Mouse (Mus musculus): ENCODE data around the gene Lxn. TPM values are rescaled to one million over a fixed set of nuclear protein-coding genes. Genes with fewer than 3 reads are reported as not detected.

Gene Lxn
- polyA plus RNA-seq (2012; rRNA removed): 18.4 and 23.2 TPM in 2 replicates

DNA sequence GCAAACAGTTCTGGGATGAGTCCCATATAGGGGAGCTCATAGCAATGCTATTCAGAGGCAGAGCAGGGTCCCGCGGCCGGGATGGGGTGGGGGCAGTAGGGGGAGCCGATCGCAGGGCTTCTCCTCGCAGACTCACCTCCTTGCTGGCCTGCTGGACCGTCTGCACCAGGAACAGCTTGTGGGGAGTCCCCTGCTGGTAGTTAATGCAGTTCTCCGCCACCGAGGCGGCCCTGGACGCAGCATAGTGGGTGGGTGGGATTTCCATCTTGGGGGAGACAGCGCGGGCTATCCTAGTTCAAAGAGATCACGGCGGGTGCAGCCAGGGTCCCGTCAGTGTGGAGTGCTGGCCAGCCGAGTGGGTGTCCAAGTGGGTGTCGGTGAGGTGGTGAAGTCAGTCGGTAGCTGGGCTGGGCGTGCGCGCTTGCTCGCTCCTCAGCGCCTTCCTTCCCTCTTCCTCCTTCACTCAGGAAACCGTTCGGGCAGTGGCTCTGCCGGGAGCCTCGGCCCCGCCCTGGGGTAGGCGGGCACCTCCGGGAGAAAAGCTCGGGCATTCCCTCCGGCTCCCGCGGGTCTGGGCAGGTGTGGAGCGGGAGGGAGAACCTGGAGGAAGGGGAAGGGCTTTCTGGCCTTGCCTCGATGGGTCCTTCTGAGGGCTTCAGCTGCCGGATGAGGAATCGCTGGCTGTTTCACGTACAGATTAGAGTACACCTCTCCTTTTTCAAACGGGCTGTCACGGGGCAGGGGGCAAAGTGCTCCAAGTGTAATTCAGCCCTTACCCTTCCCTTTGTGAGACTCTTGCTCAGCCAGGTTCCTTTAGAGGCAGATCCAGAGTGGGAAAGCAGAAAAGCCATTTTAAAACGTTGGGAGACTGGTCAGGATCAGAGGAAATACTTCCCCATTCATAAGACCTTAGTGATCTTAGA is at the start of gene Lxn:
Gene Lxn, minus strand, starts transcription at position 477 of the 923 bp plus-strand sequence.
- DNase-seq (ENCODE audit: low read depth): no peak

DNA sequence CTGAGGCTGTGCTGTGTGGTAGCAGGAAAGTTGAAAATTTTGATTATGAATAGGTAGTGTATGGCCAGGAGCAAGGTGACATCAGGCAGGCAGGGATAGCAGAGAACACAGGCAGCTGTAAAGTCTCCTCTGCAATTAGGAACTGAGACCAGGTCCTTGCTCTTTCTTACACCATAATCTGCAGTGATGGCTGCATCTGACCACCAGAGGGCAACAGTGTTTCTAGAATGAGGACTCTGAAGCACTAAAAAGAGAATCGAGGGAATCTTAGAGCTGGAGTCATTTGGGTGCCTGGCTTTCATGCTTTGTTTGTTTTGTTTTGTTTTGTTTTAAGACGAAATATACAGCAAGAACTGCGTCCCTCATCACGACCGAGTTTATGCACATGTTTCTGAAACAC is 49.1 kb upstream of the Lxn start:
- DNase-seq (ENCODE audit: low read depth): no peak

GRCm38 (mm10) chr3:67508216-67508892 is 44.6 kb upstream of the Lxn start:
- no peak for DNase-seq (ENCODE audit: low read depth)

DNA sequence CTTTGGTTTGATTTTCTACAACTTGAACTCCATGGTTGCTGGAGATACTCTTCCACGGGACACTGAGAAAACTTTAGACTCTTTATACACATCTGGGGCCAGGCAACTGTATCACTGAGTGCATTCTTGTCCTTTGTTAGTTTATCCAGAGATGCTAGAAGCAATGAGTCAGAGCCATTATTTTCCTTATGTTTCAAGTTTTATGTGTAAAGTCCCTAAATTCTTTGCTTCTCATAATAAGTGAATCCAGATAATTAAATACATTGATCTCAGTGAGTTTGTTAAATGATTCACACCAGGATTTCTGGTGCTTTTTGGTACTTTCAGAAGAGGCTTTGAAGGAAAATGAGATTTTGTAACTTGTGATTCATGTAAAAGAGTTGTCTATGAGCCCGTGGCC is 41.6 kb upstream of the Lxn start:
- no peak for DNase-seq (ENCODE audit: low read depth)

DNA sequence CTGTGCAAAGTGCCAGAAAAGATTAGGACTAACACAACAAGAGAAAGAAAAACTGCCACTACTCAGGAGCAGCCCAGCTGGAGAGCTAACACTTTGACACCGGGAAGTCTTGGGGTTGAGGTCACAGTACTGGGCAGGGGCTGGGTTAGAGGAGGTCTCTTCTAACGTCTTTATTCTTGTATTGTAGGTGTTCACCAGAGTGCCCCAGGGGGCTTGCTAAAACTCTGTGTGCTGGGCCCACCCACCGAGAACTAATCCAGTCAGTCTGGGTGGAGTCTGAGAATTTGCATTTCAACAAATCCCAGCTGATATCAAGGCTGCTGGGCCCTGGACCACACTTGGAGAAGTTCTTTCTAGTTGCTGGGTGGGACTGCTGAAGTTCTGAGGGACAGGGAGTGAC is 40.2 kb upstream of the Lxn start:
- no peak for DNase-seq (ENCODE audit: low read depth)

DNA sequence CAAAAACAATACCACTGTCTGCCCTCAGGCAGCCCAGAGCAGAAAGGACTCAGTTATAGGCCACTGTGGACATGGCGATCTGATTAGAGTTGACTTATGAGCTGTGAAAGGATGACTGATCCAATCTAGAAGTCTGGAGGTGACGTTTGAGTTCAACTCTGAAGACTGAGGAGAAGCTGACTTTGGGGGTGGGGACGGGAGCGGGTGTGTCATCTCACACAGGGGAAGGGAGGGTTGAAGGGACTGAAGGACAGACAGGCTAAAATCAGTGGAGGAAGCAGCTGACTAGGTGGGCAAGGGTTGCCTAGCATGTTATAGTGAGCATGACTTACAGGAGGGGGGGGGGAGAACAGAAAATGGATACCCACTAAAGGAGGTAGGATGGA is 35.7 kb upstream of the Lxn start:
- DNase-seq (ENCODE audit: low read depth): no peak

- DNase-seq (ENCODE audit: low read depth): no peak
Measured at GRCm38 (mm10) chr3:67498773-67499405, 35.2 kb upstream of the Lxn start.

DNA sequence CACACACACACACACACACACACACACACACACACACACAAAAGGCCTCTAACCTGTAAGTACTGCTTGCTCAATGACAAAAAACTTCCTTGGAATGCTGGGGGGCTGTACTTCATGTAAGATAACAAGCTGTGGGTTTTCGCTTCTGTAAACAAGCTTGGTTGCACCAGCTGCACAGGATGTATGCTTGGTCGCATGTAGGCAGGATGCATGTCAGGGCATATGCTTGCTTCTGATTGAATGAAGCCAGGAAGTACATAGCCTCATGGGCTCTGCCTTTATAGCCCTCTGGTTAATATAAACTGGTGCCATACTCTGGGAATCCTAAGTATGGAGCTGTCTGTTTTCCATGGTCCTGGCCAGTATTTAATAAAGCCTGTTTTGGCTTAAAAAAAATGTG is 34.3 kb upstream of the Lxn start:
- no peak for DNase-seq (ENCODE audit: low read depth)

GRCm38 (mm10) chr3:67496310-67496709 is 32.6 kb upstream of the Lxn start:
- no peak for DNase-seq (ENCODE audit: low read depth)

- no peak for DNase-seq (ENCODE audit: low read depth)
Measured at GRCm38 (mm10) chr3:67493132-67493531, 29.4 kb upstream of the Lxn start.

- no peak for DNase-seq (ENCODE audit: low read depth)
Measured at GRCm38 (mm10) chr3:67492086-67492869, 28.6 kb upstream of the Lxn start.

GRCm38 (mm10) chr3:67490156-67490555 is 26.4 kb upstream of the Lxn start:
- peak; percentile 37 for DNase-seq (ENCODE audit: low read depth)

- DNase-seq (ENCODE audit: low read depth): no peak
Measured at GRCm38 (mm10) chr3:67485233-67485632, 21.5 kb upstream of the Lxn start.

DNA sequence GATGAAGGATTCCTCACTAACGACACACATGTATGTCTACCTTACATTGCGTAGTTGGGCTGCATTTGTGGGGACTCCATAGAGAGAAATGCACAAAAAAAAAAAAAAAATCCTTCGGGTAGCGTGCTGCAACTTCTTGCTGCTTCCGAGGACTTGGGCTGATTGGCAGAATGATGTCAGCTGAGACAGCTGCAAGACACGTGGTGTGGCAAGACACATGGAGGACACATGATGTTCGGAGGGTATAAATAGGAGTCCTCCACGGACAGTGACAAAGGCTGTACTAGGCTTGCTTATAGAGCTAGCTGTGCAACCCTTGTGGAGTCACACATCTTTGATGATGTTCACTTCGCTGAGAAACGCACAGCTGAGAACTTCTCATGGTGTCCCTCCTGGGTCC is 18.7 kb upstream of the Lxn start:
- DNase-seq (ENCODE audit: low read depth): no peak

GRCm38 (mm10) chr3:67479806-67480205 is 16.1 kb upstream of the Lxn start:
- no peak for DNase-seq (ENCODE audit: low read depth)

DNA sequence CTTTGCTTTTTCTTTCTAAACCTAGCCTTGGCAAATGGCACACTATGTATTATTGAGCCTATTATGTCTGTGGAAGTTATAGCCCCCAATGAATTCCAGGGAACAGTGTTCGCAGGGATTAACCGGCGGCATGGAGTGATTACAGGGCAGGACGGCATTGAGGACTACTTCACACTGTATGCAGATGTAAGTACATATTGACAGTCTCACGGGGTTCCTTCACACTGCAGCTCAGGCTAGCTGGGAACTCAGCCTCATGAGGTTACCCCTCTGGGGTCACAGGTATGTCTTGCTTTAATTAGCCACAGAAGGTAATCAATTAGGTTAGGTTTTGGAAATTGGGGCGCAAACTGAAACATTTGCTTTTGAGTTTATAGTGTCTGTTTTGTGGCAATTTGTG is 9.7 kb upstream of the Lxn start:
- no peak for DNase-seq (ENCODE audit: low read depth)

DNA sequence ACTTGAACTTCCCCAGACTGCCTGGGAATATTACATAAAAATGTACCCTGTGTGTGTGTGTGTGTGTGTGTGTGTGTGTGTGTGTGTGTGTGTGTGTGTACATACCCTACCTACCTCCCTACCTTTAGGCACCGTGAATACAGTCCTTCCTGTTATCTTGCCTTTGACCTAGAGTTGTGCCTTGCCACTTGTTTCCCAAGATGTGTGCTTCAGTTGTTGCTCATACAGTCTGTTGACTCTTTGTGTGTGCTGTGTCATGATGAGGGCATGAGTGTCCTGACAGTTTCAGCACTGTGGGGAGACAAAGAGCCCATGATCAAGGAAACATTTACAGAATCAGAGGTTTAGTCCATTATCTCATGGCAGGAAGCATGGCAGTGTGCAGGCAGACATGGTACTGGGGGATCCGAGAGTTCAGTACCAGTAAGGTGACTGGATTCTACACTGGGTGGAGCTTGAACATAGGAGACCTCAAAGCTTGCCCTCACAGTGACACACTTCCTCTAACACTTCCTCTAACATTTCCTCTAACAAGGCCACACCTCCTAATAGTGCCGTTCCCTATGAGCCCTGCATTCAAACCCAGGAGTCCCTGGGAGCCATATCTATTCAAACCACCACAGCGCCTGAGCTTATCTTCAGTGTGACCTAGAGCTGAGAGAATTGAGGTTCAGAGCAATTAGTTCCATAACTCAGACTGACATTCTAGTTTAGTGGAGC is 7.8 kb upstream of the Lxn start:
- DNase-seq (ENCODE audit: low read depth): no peak

DNA sequence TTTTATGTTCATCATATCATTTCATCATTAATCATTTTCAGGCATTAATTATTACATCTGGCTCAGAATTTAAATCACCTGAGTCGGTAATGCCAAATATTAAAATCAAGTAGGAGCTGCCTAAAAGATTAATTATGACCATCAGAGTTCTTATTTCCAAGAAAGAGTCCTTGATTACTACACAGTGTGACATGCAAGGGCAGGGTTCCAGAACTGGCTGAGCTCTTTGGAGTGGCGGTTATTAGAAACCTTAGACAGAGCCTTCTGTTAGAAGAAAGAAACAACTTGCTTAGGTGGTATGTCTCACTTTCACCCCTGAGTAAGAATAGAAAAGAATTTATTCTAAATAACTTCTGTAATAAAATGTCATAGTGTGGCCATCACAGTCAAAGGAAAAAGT is 3.6 kb upstream of the Lxn start:
- DNase-seq (ENCODE audit: low read depth): no peak

- DNase-seq (ENCODE audit: low read depth): no peak
Measured at GRCm38 (mm10) chr3:67466576-67466975, 2.9 kb upstream of the Lxn start.

DNA sequence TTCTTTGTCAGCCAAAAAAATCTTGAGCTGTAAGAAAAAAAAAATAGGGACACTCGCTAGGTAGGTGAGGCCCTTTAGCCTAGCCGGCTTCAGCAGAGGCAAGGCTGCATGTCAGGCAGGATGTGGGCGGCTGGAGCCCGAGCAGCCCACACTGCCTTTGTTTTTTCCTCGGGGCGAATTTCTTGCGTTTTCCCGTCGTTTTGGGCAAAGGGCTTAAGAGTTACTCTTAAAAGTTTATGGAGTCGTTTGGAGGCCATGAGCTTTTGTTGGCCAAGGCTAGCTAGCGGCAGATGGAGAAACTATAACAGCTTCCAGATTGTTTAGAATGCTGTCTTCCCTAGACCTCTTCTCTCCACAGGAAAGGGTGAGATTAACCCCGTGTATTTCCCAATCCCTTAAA is 725 bp downstream of the Lxn start:
- no peak for DNase-seq (ENCODE audit: low read depth)

DNA sequence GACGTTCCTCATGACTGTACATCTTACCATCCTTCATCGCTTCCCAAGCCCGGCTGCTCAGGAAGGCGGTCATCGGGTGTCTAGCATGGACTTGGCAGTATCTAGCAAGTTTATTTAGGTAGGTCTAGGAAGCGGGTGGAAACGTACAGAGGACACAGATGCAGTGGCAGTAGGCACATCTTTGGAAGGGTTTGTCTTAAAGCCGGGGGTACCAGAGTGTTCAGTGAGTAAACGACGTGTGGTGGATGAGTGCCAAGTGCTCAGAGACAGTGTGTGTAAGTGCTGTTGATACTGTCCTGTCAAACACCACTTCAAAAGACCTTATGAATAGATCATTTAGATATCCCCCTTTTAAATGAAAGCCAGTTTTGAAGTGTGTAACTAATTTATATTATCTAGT is 1.1 kb downstream of the Lxn start:
- no peak for DNase-seq (ENCODE audit: low read depth)
